Mouse (Mus musculus) thymus, adult 2 months (tissue): Measurements from ENCODE around the gene BC037034.

Experiments
- CTCF ChIP-seq: fragments of 200-500 bp; IDR thresholded peaks from 2 replicates; pipeline ENCODE4 v1.5.1; 2012; ENCODE audit warnings: mild to moderate bottlenecking, control low read depth, low read length, moderate library complexity, borderline replicate concordance; ENCODE audit not compliant: control insufficient read depth, poor library complexity, insufficient read depth; ENCODE audit errors: extremely low read depth
- POLR2A ChIP-seq: fragments of 200-500 bp; IDR thresholded peaks from 2 replicates; pipeline ENCODE4 v1.6.1; 2012; ENCODE audit warnings: mild to moderate bottlenecking, low read length, control low read depth, moderate library complexity; ENCODE audit not compliant: control insufficient read depth, poor library complexity, insufficient read depth; ENCODE audit errors: extremely low read depth

DNA sequence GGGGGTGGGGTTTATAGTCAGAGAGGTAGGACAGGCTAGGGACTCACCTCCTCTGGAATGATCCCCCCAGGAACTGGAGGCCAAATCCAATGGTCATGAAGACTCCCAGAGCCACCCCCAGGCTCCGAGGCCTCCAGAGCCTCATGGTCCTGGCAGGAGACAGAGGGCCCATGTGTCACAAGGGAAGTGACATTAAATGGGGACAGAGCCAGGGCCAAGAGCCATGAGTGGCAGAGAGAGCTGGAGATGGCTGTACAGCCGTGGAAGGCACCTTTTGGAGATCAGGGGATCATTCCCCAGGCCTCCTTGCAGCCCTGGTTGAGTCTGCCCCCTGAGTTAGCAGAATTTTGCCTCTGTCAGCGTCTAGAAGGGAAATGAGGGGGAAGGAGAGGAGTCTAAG, 7.4 kb upstream of the BC037034 start:
- TF ChIP-seq CTCF (no peak), POLR2A (no peak)
